Mouse (Mus musculus) heart, postnatal 0 days (tissue): ENCODE measurements at regions not wholly inside any gene's neighbourhood (a gene's known extent, or its start where the extent isn't known, plus 50 kb on each side); places are given as distances from the start of the nearest gene placed in this dataset.

Experiments used
- CTCF ChIP-seq: IDR thresholded peaks from 2 replicates; pipeline ENCODE4 v1.5.1; 2016; ENCODE audit warnings: antibody characterized with exemption, control low read depth, low read depth
- EP300 ChIP-seq: IDR thresholded peaks from 2 replicates; pipeline ENCODE4 v1.6.1; 2016; ENCODE audit warnings: antibody characterized with exemption, low read depth

- TF ChIP-seq EP300 (no peak), CTCF (no peak)
Observed at GRCm38 (mm10) chr16:66095682-66096081, 280.6 kb downstream of the Vgll3 start.
